Mouse (Mus musculus) ES-E14 (cell line): ENCODE measurements around the gene Hibch. TPM values are rescaled to one million over a fixed set of nuclear protein-coding genes. Genes with fewer than 3 reads are reported as not detected.

Experiments
- DNase-seq: peaks from one replicate; pipeline ENCODE4 v3.0.0-alpha.2; 2013; ENCODE audit warnings: low read depth, low spot score
- H3K27ac ChIP-seq: 2 replicates; pipeline ENCODE4 v1.5.1; 2012; ENCODE audit warnings: low read depth, mild to moderate bottlenecking, low read length, moderate library complexity, mixed read lengths; ENCODE audit not compliant: poor library complexity, insufficient read depth, severe bottlenecking
- H3K36me3 ChIP-seq: 2 replicates; pipeline ENCODE4 v1.6.1; 2012; ENCODE audit warnings: mild to moderate bottlenecking, low read length, moderate library complexity, mixed read lengths; ENCODE audit not compliant: control insufficient read depth, poor library complexity, insufficient read depth, severe bottlenecking
- H3K4me1 ChIP-seq, 2 experiments: fragments of 150-350 bp in 1 of 2; sonication (generic) in 1 of 2; 2 replicates each; pipeline ENCODE4 v1.6.1; 2012; ENCODE audit warnings: low read length in 2 of 2, mild to moderate bottlenecking in 1 of 2, mixed read lengths in 1 of 2; ENCODE audit not compliant: control insufficient read depth in 2 of 2, insufficient read depth in 2 of 2, poor library complexity in 1 of 2
- H3K4me3 ChIP-seq, 2 experiments: fragments of 150-350 bp in 1 of 2; sonication (generic) in 1 of 2; 2 replicates each; pipeline ENCODE4 v1.5.1; 2012; ENCODE audit warnings: low read length in 2 of 2, low read depth in 1 of 2, mild to moderate bottlenecking in 1 of 2, mixed read lengths in 1 of 2; ENCODE audit not compliant: insufficient read depth in 1 of 2, poor library complexity in 1 of 2, severe bottlenecking in 1 of 2
- H3K9ac ChIP-seq: 2 replicates; pipeline ENCODE4 v1.6.1; 2012; ENCODE audit warnings: low read depth, mild to moderate bottlenecking, low read length, mixed read lengths; ENCODE audit not compliant: poor library complexity, insufficient read depth, severe bottlenecking
- H3K9me3 ChIP-seq: fragments of 150-350 bp; sonication (generic); 2 replicates; pipeline ENCODE4 v1.6.1; 2012; ENCODE audit warnings: low read depth, mild to moderate bottlenecking, low read length; ENCODE audit not compliant: control insufficient read depth, insufficient read depth
- CHD2 ChIP-seq: IDR thresholded peaks from 2 replicates; pipeline ENCODE4 v1.6.1; 2014; ENCODE audit warnings: mild to moderate bottlenecking, low read depth, low read length, inconsistent platforms
- HCFC1 ChIP-seq: IDR thresholded peaks from 2 replicates; pipeline ENCODE4 v1.6.1; 2012; ENCODE audit warnings: low read length, inconsistent platforms, borderline replicate concordance; ENCODE audit not compliant: insufficient read depth
- MAFK ChIP-seq: IDR thresholded peaks from 2 replicates; pipeline ENCODE4 v1.6.1; 2014; ENCODE audit warnings: mild to moderate bottlenecking, low read depth, low read length, inconsistent platforms; ENCODE audit not compliant: insufficient read depth
- ZC3H11A ChIP-seq: IDR thresholded peaks from 2 replicates; pipeline ENCODE4 v1.6.1; 2012; ENCODE audit warnings: low read depth, mild to moderate bottlenecking, inconsistent platforms, low read length, borderline replicate concordance
- ZNF384 ChIP-seq: IDR thresholded peaks from 2 replicates; pipeline ENCODE4 v1.6.1; 2012; ENCODE audit warnings: low read depth, low read length, inconsistent platforms
- in situ Hi-C, 2 experiments: fragments of 600-800 bp; cut with MboI; formaldehyde crosslinking; loops; one replicate each; pipeline ENCODE4 v1.15.1; 2025; ENCODE audit warnings: low sequenced_read_pairs in 2 of 2, inconsistent platforms in 1 of 2; ENCODE audit not compliant: unreplicated experiment in 2 of 2
- total RNA-seq: library from RNA; depleted of rRNA; stranded (reverse); fragments of 300-350 nt; gene quantifications from 2 replicates; pipeline ENCODE4 v1.2.3, GENCODE M21; 2012

Hibch gene
- total RNA-seq, 1 experiment: 12.9 TPM

- no peaks in the 10 kb centered on the region for H3K9me3 ChIP-seq
- TF ChIP-seq HCFC1: no peak
- TF ChIP-seq ZC3H11A: no peak
- no peak for TF ChIP-seq MAFK
- TF ChIP-seq CHD2: no peak
- no peak for TF ChIP-seq ZNF384
- H3K27ac ChIP-seq: no peak overlapping the region
- no peak overlapping the region for H3K4me3 ChIP-seq
- H3K4me1 ChIP-seq: no peaks in the 10 kb centered on the region; a peak in 1 of 4 replicates
- in situ Hi-C loops: no loop called here
- no peak for DNase-seq
- no peaks in the 10 kb centered on the region for H3K36me3 ChIP-seq
- no peak overlapping the region for H3K9ac ChIP-seq
These were observed 44.4 kb upstream of the Hibch start for GRCm38 (mm10) chr1:52800340-52800740.

GRCm38 (mm10) chr1:52801651-52802050 is 43.1 kb upstream of the Hibch start:
- in situ Hi-C loops: no loop called here
- no peak overlapping the region for H3K27ac ChIP-seq
- H3K9me3 ChIP-seq: no peaks in the 10 kb centered on the region
- H3K4me3 ChIP-seq: no peak overlapping the region
- no peak overlapping the region for H3K9ac ChIP-seq
- no peak for TF ChIP-seq HCFC1
- no peak for TF ChIP-seq ZC3H11A
- no peak for TF ChIP-seq CHD2
- TF ChIP-seq MAFK: no peak
- no peak for TF ChIP-seq ZNF384
- H3K4me1 ChIP-seq: no peaks in the 10 kb centered on the region; a peak in 1 of 4 replicates
- DNase-seq: no peak
- no peaks in the 10 kb centered on the region for H3K36me3 ChIP-seq

GRCm38 (mm10) chr1:52802406-52802975 is 42.2 kb upstream of the Hibch start:
- no peak for DNase-seq
- in situ Hi-C loops: no loop called here
- no peaks in the 10 kb centered on the region for H3K9me3 ChIP-seq
- no peak overlapping the region for H3K4me3 ChIP-seq
- H3K4me1 ChIP-seq: no peaks in the 10 kb centered on the region; a peak in 1 of 4 replicates
- H3K27ac ChIP-seq: no peak overlapping the region
- H3K36me3 ChIP-seq: no peaks in the 10 kb centered on the region
- TF ChIP-seq MAFK (no peak), ZC3H11A (no peak), CHD2 (no peak), ZNF384 (no peak), HCFC1 (no peak)
- H3K9ac ChIP-seq: no peak overlapping the region

- H3K9ac ChIP-seq: no peak overlapping the region
- no peak for TF ChIP-seq HCFC1
- H3K4me1 ChIP-seq: no peaks in the 10 kb centered on the region
- no peaks in the 10 kb centered on the region for H3K36me3 ChIP-seq
- DNase-seq: no peak
- H3K9me3 ChIP-seq: no peaks in the 10 kb centered on the region
- in situ Hi-C loops: no loop called here
- no peak overlapping the region for H3K27ac ChIP-seq
- no peak overlapping the region for H3K4me3 ChIP-seq
These were observed 39.7 kb upstream of the Hibch start for GRCm38 (mm10) chr1:52805041-52805440.

GRCm38 (mm10) chr1:52808456-52808855 is 36.3 kb upstream of the Hibch start:
- in situ Hi-C loops: no loop called here

More at GRCm38 (mm10) chr1:52808456-52808855, 36.3 kb upstream of the Hibch start:
- Histone ChIP-seq H3K27ac (no peak overlapping the region), H3K9ac (no peak overlapping the region), H3K9me3 (no peaks in the 10 kb centered on the region), H3K36me3 (no peaks in the 10 kb centered on the region), H3K4me3 (no peak overlapping the region), H3K4me1 (no peaks in the 10 kb centered on the region)
- no peak for DNase-seq
- no peak for TF ChIP-seq MAFK
- no peak for TF ChIP-seq ZNF384
- TF ChIP-seq HCFC1: no peak
- no peak for TF ChIP-seq CHD2
- TF ChIP-seq ZC3H11A: no peak
